Mouse (Mus musculus) liver, embryonic 14.5 days (tissue): ENCODE measurements around the gene Gm4869. TPM values are rescaled to one million over a fixed set of nuclear protein-coding genes. Genes with fewer than 3 reads are reported as not detected.
A peak's percentile ranks its signal among the peaks of the same experiment; 100 is the strongest.
"Not testable (repeated sequence)": the region's sequence is repeated elsewhere in the genome, so short reads cannot be mapped to it uniquely, and the experiment has no call there.

Experiments used
- ATAC-seq: fragments of 200-750 bp; cut with Nextera tagmentation; 2 replicates; pipeline ENCODE4 v1.8.0; 2017; ENCODE audit warnings: moderate number of reproducible peaks, mild to moderate bottlenecking, moderate library complexity; ENCODE audit not compliant: insufficient read depth
- DNase-seq, 3 experiments: peaks; one replicate each; pipeline ENCODE4 v3.0.0-alpha.2; 2012 to 2013; ENCODE audit warnings: low read depth in 3 of 3, low spot score in 3 of 3
- H3K27ac ChIP-seq: fragments of 300-500 bp; sonication (generic); 2 replicates; pipeline ENCODE4 v1.5.1; 2014; ENCODE audit warnings: moderate library complexity, mild to moderate bottlenecking, control low read depth, inconsistent platforms
- H3K27me3 ChIP-seq: fragments of 300-500 bp; sonication (generic); 2 replicates; pipeline ENCODE4 v1.6.1; 2014; ENCODE audit warnings: mild to moderate bottlenecking, low read length, moderate library complexity; ENCODE audit not compliant: control insufficient read depth, insufficient read depth
- H3K36me3 ChIP-seq: fragments of 300-500 bp; sonication (generic); replicated peaks from 2 replicates; pipeline ENCODE4 v1.6.1; 2014; ENCODE audit warnings: low read depth; ENCODE audit not compliant: control insufficient read depth, insufficient read depth
- H3K4me1 ChIP-seq, 2 experiments: fragments of 200-500 bp in 1 of 2; fragments of 300-500 bp in 1 of 2; sonication (generic) in 1 of 2; replicated peaks; 2 replicates each; pipeline ENCODE4 v1.6.1; 2012 to 2014; ENCODE audit warnings: antibody characterized with exemption in 1 of 2, inconsistent platforms in 1 of 2, low read length in 1 of 2; ENCODE audit not compliant: control insufficient read depth in 2 of 2, insufficient read depth in 2 of 2
- H3K4me2 ChIP-seq: fragments of 300-500 bp; sonication (generic); 2 replicates; pipeline ENCODE4 v1.6.1; 2014; ENCODE audit warnings: low read depth, mild to moderate bottlenecking, control low read depth, moderate library complexity
- H3K4me3 ChIP-seq, 2 experiments: fragments of 200-500 bp in 1 of 2; fragments of 300-500 bp in 1 of 2; sonication (generic) in 1 of 2; 2 replicates each; pipeline ENCODE4 v1.5.1; 2012 to 2014; ENCODE audit warnings: low read depth in 2 of 2, low read length in 2 of 2, mild to moderate bottlenecking in 2 of 2, control low read depth in 1 of 2, inconsistent platforms in 1 of 2, moderate library complexity in 1 of 2; ENCODE audit not compliant: insufficient read depth in 1 of 2
- H3K9ac ChIP-seq: fragments of 300-500 bp; sonication (generic); replicated peaks from 2 replicates; pipeline ENCODE4 v1.6.1; 2014; ENCODE audit warnings: mild to moderate bottlenecking, control low read depth, moderate library complexity
- H3K9me3 ChIP-seq: fragments of 300-500 bp; sonication (generic); 2 replicates; pipeline ENCODE4 v1.6.1; 2016; ENCODE audit warnings: low read length, mixed read lengths; ENCODE audit not compliant: control insufficient read depth
- CTCF ChIP-seq: IDR thresholded peaks from 2 replicates; pipeline ENCODE4 v1.5.1; 2016; ENCODE audit warnings: antibody characterized with exemption, low read depth, control low read depth
- EP300 ChIP-seq: IDR thresholded peaks from 2 replicates; pipeline ENCODE4 v1.6.1; 2016; ENCODE audit warnings: antibody characterized with exemption, low read depth
- WGBS: fragments of 180-500 bp; shearing (Covaris S2); extraction: QIAGEN DNeasy Blood & Tissue Kit; methylation state at CpG from one replicate; pipeline ENCODE4 v1.1.7; 2014; ENCODE audit not compliant: insufficient replicate concordance; 5-methylcytosine and 5-hydroxymethylcytosine counted together
- polyA plus RNA-seq, 2 experiments: library from polyadenylated mRNA; depleted of rRNA in 1 of 2; stranded (reverse) in 1 of 2; unstranded in 1 of 2; fragments of >200 nt; fragmentation: Nextera tagmentation in 1 of 2; extraction: Ambion mirVana in 1 of 2; gene quantifications; 2 replicates each; pipeline versions ENCODE4 v1.2.1 to v1.2.3; 2012 to 2014

The Gm4869 gene
- polyA plus RNA-seq, 2 experiments = 0.01 TPM; not detected in 1

GRCm38 (mm10) chr5:140419442-140420080 is 25.9 kb upstream of the Gm4869 start:
- no peak for TF ChIP-seq CTCF
- no peak for TF ChIP-seq EP300
- Histone ChIP-seq H3K4me3 (peak overlapping the region; percentile 86 to 91), H3K36me3 (peaks cover 12% of the 10 kb centered on the region), H3K9ac (peak overlapping the region; percentile 83), H3K27me3 (no peaks in the 10 kb centered on the region), H3K4me1 (peaks cover 19% of the 10 kb centered on the region in 2 experiments), H3K4me2 (peak overlapping the region; percentile 97), H3K27ac (peak overlapping the region; percentile 16), H3K9me3 (no peaks in the 10 kb centered on the region)
- peak in 2 of 3 experiments; percentile 28 to 31 for DNase-seq
- WGBS = under 1% methylated on average over 56 of the region's 62 CpGs
- peak; percentile 68 for ATAC-seq

GRCm38 (mm10) chr5:140420616-140421015 is 24.8 kb upstream of the Gm4869 start:
- no peak for ATAC-seq
- H3K4me3 ChIP-seq = peak overlapping the region; percentile 86 to 91

GRCm38 (mm10) chr5:140425016-140425783 is 20.2 kb upstream of the Gm4869 start:
- 89% methylated on average over 17 of the region's 17 CpGs for WGBS
- no peak overlapping the region for H3K27ac ChIP-seq
- H3K4me3 ChIP-seq = no peak overlapping the region
- no peak overlapping the region for H3K4me2 ChIP-seq
- peaks cover 62% of the 10 kb centered on the region for H3K36me3 ChIP-seq
- no peaks in the 10 kb centered on the region for H3K9me3 ChIP-seq
- no peak for ATAC-seq
- TF ChIP-seq CTCF (no peak), EP300 (no peak)
- H3K4me1 ChIP-seq = peaks cover 16 to 17% of the 10 kb centered on the region in 2 experiments
- no peak overlapping the region for H3K9ac ChIP-seq
- DNase-seq = no peak
- H3K27me3 ChIP-seq = no peaks in the 10 kb centered on the region

More at GRCm38 (mm10) chr5:140420616-140421015, 24.8 kb upstream of the Gm4869 start:
- peak; percentile 44 to 62 (median 59) for DNase-seq
- Histone ChIP-seq H3K9me3 (no peaks in the 10 kb centered on the region), H3K9ac (peak overlapping the region; percentile 83), H3K27me3 (no peaks in the 10 kb centered on the region), H3K36me3 (peaks cover 20% of the 10 kb centered on the region), H3K4me2 (peak overlapping the region; percentile 97), H3K4me1 (peaks cover 19% of the 10 kb centered on the region in 2 experiments), H3K27ac (peak overlapping the region; percentile 44)
- 11% methylated on average over 4 of the region's 4 CpGs for WGBS
- peak; percentile 75 for TF ChIP-seq EP300
- no peak for TF ChIP-seq CTCF

- not testable (repeated sequence) for H3K4me3 ChIP-seq, ATAC-seq, H3K27ac ChIP-seq, H3K9ac ChIP-seq, H3K27me3 ChIP-seq, H3K4me2 ChIP-seq, H3K9me3 ChIP-seq, DNase-seq, H3K4me1 ChIP-seq
- H3K36me3 ChIP-seq = peaks cover 60% of the 10 kb centered on the region
- WGBS = no CpG with 5 or more reads among the region's 6 CpGs
- TF ChIP-seq CTCF = peak; percentile 65
Measured at GRCm38 (mm10) chr5:140439117-140439516, 6.3 kb upstream of the Gm4869 start.

GRCm38 (mm10) chr5:140441406-140441805 is 4.0 kb upstream of the Gm4869 start:
- DNase-seq = no peak
- Histone ChIP-seq H3K36me3 (peaks cover 52% of the 10 kb centered on the region), H3K27me3 (no peaks in the 10 kb centered on the region), H3K4me2 (no peak overlapping the region), H3K27ac (no peak overlapping the region), H3K9me3 (no peaks in the 10 kb centered on the region), H3K9ac (no peak overlapping the region), H3K4me1 (no peaks in the 10 kb centered on the region), H3K4me3 (no peak overlapping the region)
- TF ChIP-seq EP300 (no peak), CTCF (no peak)
- 87% methylated on average over 3 of the region's 3 CpGs for WGBS
- ATAC-seq = no peak
